Mouse (Mus musculus) ovary, postnatal 10 days (tissue): ENCODE data around the gene Acvr2a.
"Not testable (repeated sequence)": the region's sequence is repeated elsewhere in the genome, so short reads cannot be mapped to it uniquely, and the experiment has no call there.

Source experiments
- DNase-seq: peaks from one replicate; pipeline ENCODE4 v3.0.0; 2022; ENCODE audit warnings: low spot score

The Acvr2a gene

DNA sequence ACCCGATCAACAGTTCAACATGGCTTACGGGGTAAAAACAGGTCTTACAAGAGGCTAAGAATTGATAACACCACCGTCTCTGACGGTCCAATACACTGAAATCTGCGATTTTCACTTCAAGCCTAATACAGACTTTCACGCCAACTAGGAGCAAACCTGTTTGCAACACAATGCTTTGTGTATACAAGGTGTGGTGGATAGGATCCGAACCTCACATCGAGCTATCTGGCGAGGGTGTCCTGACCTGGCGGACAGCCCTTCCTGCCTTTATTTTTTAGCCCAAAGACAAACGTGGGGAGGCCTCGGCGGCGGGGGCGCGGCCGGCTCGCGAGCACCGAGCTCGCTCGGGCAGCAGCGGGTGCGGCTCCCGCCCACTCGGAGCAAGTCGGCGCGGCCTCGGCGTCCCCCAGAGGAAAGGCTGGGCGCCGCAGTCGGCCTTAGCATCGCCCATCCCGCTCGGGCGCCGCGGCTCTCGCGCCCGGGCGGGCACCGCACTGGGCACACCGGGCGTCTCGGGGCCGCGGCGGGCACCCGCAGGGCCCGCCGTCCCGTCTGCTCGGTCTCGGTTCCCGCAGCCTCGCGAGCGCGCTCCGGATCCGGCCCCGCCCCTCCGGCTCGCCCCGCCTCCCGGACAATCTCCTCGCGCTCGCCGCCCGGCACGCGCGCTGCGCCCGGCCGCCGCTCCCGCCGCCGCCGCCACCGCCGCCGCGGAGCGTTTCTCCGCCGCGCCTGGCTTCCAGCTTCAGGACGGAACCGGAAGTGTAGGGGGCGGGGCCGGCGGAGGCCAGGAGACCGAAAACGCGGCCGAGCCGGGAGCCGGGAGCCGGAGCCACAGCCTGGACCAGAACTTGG is at the start of gene Acvr2a:
TSS of gene Acvr2a (plus strand) at position 739 of the 852 bp plus-strand sequence.
- DNase-seq: peak; percentile 76

DNA sequence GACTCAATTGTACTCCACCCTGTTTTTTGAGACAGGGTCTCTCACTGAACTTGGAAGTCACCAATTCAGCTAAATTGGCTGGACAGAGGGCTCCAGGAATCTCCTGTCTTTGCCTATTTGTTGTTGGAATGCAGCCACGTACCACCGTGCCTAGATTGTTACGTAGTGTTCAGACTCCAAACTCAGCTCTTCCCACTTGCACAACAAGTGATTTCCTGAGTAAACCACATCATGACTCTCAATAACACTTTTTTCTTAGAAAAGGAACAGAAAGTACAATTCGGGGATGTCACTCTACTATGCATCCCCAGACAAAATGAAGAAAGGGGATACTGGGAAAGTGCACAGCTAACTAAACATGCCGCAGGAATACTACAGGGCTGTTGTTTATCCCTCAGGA is 47.4 kb upstream of the Acvr2a start:
- DNase-seq: no peak

DNA sequence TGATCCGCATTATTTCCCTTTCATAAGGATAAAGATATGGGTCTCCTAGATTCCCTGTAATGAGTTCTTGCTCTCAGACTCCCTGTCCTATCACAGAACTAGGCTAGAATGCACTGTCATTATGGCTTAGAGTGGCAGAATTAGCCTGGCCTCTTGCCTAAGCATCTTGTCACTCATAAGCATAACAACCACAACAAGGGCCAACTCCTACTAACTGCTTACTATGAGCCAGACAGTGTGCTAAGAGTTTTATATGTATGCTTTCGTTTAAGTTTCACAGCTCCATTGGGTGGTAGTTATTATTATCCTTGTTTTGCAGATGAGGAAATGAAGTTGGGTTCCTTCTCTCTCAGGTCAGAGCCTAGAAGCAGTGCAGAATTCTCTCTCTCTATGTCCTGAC is 46.1 kb upstream of the Acvr2a start:
- no peak for DNase-seq

DNA sequence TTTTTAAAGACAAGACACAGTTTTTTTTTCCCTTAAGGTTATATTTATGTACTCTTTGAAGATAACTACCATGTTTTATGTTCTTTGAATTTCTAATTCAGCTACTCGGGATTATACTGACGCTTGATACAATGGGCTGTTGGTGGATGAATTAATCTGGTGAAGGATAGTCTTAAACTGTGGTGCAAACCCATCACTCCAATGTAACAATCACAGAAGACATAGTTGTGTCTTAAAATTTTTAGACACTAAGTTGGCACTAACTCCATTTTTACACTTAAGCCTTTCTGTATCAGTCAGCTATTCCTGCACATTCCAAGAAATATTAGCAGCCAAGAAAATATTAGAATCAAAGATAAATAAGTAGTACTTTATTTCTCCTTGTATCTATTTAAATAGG is 45.7 kb upstream of the Acvr2a start:
- no peak for DNase-seq

DNA sequence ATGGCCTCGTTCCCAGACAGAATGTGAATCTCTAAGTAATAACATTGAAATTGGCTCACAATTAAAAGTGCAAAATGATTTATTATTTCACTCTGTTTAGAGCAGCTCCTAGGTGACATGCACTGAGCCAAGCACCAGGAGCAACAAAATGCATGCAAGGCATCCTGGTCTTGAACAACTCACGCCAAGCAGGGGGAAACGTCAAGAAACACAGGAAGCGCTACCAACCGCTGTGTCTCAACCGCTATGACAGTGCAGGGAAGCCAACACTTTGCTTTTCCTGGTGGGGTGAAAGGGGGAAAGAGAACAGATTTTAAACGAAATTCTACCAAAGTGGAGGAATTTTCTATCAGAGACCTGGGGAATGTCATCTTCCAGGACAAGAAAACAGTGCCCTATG is 43.8 kb upstream of the Acvr2a start:
- DNase-seq: no peak

DNA sequence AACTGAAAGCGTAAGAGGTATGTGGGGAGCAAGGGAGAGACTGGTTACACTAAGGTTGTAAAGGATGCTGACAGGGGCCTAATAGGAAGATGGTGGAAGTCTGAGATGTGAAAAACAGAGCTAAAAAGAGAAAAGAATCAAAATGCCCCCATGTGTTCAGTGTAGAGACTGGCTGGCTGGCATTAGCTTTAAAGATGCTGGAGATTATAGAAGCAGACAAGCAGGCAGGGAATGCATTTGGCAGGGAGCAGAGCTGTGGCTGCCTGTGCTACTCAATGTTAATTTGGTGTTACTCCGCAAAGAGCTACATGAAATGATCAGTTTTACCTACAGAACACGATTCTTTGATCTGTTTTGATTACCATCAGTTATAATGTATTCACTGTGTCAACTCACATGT is 43.3 kb upstream of the Acvr2a start:
- DNase-seq: no peak

DNA sequence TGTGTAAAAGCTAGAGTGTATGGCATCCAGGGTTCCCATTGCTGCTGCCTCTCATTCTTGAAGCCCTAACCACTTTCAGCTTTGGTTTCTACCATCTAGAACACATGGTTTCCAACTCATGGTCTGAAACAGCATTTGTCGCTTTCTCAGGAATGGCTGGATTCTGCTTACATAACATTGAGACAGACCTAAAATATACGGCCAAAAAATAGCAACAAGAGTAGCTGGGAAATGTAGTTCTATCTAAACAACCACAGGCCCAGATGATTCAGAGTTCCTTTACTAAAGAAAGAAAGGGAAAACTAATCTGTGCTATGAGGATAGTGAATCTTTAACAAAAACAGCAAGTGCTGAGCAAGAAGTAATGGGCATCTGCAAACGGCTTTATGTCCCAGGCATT is 38.6 kb upstream of the Acvr2a start:
- no peak for DNase-seq

DNA sequence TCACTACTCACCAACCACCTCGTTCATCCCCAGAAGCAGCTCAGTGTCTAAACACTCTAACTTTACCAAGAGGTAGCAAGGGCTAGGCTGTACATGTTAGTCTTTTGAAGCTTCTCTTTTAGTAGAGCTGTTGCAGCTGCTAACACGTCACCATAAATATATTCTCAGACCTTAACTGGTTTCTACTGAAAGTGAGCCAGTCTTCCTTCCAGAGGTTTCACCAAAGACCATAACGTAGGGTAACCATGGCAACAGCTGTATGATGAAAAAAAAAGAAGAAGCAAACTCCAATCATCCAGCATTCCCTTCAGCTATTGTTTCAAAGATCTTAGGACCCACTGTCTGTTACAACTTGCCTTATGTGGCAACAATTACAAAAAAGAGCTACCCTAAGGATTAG is 25.0 kb upstream of the Acvr2a start:
- DNase-seq: no peak

DNA sequence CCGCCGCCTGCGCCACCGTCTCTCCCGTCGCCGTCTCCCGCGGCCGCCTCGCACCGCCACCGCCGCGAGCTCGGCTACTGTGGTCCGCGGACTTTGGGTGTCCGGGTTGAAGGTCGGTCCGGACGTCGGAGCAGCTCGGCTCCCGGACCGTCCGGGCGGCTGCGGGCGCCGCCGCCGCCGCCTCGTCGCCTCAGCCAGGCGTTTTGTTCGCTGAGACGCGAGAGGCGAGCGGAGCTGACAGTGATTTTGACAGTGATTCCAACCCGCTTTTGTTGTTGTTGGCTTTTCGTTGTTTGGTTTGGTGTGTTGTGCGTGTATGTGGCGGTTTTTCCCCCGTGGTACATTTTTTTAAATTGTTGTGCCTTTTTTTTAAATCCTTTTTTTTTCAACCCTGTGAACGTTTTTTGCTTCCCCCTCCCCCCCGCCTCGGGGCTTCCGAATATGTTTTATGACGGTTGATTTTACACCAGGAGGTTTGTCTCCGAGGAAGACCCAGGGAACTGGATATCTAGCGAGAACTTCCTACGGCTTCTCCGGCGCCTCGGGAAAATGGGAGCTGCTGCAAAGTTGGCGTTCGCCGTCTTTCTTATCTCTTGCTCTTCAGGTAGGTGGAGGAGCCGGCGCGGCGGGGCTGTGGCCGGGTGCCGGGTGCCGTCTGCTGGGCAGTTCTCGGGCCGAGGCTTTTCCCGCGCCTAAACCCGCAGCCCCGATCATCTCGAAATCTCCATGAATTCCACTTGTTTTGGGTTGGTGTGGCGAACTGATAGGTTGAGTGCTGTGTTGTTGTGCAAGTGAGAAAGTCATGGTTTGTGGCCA is 522 bp downstream of the Acvr2a start:
- peak; percentile 10 for DNase-seq

DNA sequence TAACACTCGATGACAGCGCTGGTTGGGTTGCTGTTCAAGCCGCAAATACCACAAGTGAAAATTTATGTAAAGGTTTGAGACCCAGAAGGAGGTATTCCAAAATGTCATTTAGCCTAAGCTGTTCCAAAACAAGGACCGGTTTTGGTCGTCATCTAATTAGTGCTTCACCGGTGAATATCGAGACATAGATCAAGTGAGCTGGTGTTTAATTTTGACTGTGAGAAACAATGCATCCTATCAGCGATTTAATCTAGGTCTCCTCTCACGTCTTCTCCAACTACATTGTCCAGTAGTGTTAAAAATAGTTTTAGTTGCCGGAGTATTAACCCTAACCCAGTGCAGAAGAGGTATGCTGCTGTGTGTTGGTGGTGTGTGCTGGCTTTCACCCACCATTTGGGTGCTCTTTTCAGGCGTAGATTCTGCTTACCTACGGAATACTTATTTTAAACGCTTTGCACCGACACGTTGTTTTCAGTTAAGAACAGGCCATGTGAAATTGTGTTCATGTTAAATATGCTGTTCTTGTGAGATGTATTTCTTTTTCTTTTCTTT is 1.2 kb downstream of the Acvr2a start:
- no peak for DNase-seq

DNA sequence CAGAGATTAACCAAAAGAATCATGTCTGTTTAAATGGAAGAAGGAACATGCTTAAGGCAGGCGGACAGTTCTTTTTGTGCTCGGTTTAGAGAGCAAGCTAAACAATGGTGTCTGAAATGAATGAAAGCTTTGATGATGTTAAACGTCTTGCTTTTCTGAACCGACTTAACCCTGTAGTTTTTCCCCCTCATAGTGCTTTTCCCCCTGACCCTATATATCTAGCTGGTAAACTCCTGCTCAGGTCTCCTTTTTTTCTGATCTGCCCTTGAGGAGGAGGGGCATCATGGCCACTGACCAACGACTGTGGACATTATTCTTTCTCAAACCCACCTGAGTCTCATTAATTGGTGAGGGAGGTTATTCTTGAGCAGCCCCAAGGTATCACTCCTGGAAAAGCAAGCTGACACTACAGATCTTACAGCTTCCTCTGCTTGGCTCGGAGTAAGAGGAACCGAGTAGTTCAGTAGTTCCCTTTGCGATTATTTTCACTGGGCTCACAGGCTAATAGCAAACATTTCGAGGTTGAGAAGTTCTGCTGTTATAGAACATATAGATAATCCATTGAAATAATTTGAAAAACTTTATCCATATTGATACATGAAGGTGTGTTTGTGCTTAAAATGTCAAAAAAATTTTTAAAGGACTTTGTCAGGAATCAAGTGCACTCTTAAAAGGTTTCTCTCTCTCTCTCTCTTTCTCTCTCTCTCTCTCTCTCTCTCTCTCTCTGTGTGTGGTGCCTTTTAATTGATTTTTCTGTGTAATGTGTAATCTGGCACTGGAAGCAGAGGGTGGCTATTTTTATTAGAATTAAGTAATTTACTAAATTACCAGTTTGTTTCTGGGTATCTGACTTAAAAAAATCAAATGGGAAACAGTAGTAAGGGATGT is 2.5 kb downstream of the Acvr2a start:
- DNase-seq: no peak

DNA sequence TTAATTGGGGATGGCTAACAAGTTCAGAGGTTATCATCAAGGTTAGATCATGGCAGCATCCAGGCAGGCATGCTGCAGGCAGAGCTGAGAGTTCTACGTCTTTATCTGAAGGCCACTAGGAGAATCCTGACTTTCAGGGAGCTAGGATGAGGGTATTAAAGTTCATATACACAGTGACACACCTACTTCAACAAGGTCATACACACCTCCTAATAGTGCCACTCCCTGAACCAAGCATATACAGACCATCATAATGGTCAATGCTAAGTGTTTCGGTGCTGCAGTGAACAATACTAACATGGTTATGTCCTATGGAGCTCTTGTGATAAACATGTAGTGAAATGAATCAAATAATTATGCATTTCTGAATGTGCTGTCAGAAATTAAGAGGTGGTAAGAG is 12.0 kb downstream of the Acvr2a start:
- DNase-seq: no peak

DNA sequence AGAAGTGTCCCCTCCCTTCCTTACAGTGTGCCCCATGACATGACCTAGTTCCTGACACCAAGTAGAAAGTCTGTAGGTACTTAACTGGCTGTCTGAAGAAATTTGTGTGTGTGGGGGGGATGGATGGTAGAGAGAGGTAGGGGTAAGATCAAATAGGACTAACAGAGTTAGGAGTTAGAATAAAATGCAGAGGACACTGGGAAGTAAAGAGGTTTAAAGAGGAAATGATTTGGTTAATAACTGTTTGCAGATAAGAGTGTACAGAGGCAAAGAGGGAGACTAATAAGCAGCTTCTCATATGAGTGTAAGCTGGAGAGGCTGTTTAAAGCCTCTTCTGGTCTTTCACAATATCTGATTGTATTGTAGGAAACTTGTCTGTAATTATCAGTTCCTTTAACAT is 12.5 kb downstream of the Acvr2a start:
- no peak for DNase-seq

DNA sequence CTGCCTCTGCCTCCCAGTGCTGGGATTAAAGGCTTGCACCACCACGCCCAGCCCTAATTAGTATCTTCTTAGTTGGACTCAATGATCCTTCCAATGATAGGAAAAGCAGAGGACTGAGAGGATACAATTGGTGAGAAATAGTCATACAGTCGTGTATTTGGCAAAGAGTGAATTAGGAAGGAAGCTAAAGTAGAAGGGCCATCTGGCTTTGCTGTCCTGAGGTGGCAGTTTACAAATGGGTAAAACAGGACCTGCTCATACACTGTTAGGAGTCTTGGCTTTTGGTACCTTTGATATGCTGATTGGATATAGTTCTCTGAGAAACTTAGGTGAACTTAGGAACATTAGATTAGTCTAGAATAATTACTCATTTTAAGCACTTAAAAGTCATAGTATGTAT is 16.6 kb downstream of the Acvr2a start:
- no peak for DNase-seq

DNA sequence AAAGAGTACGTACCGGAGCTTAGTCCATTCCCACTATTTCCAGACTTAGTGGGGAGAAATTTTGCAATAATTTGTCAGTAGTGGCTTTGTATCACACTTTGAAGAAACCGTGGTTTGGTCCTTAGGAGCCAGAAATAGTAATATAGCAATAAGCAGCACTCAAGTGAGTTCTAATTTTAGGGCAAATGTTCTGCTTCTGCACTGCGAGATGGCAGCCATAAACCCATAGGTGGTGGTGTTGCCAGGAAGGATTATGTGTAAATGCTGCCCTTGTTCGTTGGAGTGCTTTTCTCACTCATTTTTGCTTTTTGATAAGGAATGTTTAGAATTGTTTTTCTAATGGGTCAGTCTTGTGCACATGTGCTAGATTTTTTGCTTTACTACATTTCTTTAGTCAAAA is 18.4 kb downstream of the Acvr2a start:
- DNase-seq: no peak

DNA sequence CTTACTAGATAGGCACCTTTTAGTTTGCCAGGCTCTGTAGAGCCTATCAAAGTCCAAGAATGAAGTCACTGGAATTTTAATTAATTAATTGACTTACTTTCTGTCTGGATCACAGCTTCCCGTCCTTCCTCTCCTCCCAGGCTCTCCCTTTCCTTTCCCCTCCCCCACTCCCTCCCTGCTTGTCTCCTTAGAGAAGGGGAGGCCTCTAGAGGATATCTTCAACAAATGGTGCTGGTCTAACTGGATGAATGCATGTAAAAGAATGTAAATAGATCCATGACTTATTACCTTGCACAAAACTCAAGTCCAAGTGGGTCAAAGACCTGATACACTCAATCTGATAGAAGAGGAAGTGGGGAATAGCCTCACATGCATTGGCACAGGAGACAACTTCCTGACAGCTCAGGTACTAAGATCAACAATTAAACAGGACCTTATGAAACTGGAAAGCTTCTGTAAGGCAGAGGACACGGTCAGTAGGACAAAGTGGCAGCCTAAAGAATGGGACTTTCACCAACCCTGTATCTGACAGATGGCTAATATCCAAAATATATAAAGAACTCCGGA is 20.1 kb downstream of the Acvr2a start:
- no peak for DNase-seq

DNA sequence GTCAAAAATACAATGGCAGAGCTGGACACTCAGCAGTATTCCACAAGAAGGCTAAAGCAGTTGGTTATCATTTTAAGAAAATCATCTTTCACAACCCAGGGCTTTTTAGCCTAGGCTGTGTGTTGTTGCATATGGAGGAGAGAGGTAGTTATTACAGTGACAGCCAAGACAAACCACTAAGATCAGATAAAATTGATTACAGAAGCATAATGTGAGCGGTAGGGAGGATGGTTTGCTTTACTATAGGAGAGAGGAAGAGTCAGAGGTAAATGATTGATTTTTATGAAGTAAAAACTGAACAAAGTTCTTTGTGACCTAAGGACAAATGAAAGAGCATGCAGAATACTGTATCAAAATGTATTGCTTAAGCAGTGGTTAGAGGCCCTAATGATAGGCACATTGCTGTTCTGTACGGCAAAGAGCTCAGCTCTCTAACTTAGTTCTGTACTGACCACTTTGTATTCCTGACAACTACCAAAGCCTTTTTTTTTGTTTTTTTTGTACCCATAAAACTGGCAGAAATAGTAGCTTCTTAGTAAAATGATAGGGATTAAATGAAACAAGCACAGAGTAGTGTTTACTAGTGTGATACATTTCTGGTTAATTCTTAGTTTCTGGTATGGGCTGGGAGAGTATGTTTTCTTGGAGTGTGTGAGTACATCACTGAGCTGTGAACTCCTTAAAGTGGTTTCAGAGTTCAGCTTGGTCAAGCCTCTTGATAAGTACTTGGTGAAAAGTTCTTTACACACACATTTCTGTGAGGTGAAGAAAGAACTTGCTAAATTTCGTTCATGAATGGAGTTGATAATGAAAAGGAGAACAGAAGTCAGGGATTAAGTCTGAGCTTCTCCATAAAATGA is 27.9 kb downstream of the Acvr2a start:
- DNase-seq: no peak

DNA sequence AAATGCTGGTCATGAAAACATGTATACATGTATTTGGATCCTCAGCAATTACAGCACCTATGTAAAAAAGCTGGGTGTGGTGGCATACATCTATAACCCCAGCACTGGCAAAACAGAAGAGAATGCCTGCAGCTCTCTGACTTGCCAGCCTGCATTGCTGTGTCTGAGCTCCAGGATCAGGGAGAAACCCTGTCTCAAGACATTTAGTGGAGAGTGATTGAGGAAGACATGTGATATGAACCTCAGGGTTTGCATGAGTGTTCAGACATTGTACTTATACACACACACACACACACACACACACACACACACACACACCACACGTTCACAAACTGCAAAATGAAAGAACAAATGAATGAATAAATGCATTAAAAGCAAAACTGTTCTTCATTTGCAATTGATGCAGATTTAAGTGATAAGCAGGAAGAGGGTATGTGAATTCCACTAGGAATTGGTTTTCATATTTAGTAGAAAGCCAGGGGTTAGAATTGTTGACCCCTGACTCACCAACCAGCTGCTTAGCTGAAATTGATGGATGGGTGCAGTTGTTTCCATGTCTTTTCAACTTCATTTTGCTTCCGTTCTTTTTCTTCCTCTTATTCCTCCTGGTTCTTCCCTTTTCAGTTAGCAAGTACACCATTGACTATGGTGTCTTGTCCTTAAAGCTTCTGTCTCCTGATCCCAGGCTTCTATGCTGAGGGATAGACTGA is 32.9 kb downstream of the Acvr2a start:
- no peak for DNase-seq

DNA sequence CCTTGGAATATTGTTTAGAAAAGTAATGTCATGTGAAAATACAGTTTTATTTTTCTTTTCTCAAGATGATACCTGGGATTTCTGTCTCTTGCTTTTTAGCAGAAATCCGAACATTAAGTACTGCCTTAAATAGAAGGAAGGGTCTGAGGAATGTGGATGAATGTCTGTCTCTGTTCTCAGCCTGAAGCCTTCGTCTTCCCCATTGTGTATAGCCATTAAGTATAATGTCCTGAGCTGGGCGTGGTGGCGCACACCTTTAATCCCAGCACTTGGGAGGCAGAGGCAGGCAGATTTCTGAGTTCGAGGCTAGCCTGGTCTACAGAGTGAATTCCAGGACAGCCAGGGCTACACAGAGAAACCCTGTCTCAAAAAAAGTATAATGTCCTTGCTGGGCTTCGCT is 51.7 kb downstream of the Acvr2a start:
- not testable (repeated sequence) for DNase-seq
